Mouse (Mus musculus): Measurements from ENCODE around the gene Adamts15. TPM values are rescaled to one million over a fixed set of nuclear protein-coding genes. Genes with fewer than 3 reads are reported as not detected.

The Adamts15 gene
- total and polyA plus RNA-seq, 2 experiments = 0.35 to 0.37 TPM

- Histone ChIP-seq H3K4me3 (ENCODE audit: insufficient read depth, low read depth, low read length) (no peak overlapping the region), H3K9ac (ENCODE audit: low read depth, low read length) (no peak overlapping the region), H3K36me3 (ENCODE audit: control insufficient read depth, insufficient read depth, low read length) (no peaks in the 10 kb centered on the region), H3K4me1 (ENCODE audit: control insufficient read depth, insufficient read depth, low read length) (no peaks in the 10 kb centered on the region; the same call in 1 of the 2 replicates), H3K27me3 (ENCODE audit: control insufficient read depth, insufficient read depth, low read length) (0 out of 2 replicates have a peak, but pooled peaks cover 4% of the 10 kb centered on the region), H3K27ac (replicated peaks; ENCODE audit: insufficient read depth, low read depth, low read length) (no peak overlapping the region), H3K79me2 (ENCODE audit: control insufficient read depth, insufficient read depth, low read length) (no peaks in the 10 kb centered on the region)
- DNase-seq (ENCODE audit: extremely low read depth, low read depth, low spot score) = peak; percentile 39
- 20% methylated on average over 6 of the region's 6 CpGs for WGBS
- TF ChIP-seq POLR2A (IDR thresholded peaks at IDR 0.05; ENCODE audit: extremely low read depth, insufficient read depth, low read length) = no peak
- TF ChIP-seq CTCF (IDR thresholded peaks at IDR 0.05; ENCODE audit: low read depth, low read length) = peak; percentile 70
These were observed 1.5 kb downstream of the Adamts15 start for GRCm38 (mm10) chr9:30920736-30921135.

- no peak for DNase-seq (ENCODE audit: extremely low read depth, low read depth, low spot score)
- no peaks in the 10 kb centered on the region for H3K36me3 ChIP-seq (ENCODE audit: control insufficient read depth, insufficient read depth, low read length)
- H3K4me3 ChIP-seq (ENCODE audit: insufficient read depth, low read depth, low read length) = no peak overlapping the region
- 82% methylated on average over 9 of the region's 9 CpGs for WGBS
- TF ChIP-seq CTCF (IDR thresholded peaks at IDR 0.05; ENCODE audit: low read depth, low read length) = no peak
- no peak for TF ChIP-seq POLR2A (IDR thresholded peaks at IDR 0.05; ENCODE audit: extremely low read depth, insufficient read depth, low read length)
- no peaks in the 10 kb centered on the region for H3K79me2 ChIP-seq (ENCODE audit: control insufficient read depth, insufficient read depth, low read length)
- H3K4me1 ChIP-seq (ENCODE audit: control insufficient read depth, insufficient read depth, low read length) = no peaks in the 10 kb centered on the region; the same call in 1 of the 2 replicates
- H3K27ac ChIP-seq (replicated peaks; ENCODE audit: insufficient read depth, low read depth, low read length) = 0 out of 2 replicates have a peak overlapping the region, but pooled peaks have one; percentile 13
- H3K9ac ChIP-seq (ENCODE audit: low read depth, low read length) = no peak overlapping the region
- 0 out of 2 replicates have a peak, but pooled peaks cover 4% of the 10 kb centered on the region for H3K27me3 ChIP-seq (ENCODE audit: control insufficient read depth, insufficient read depth, low read length)
These were observed 2.6 kb downstream of the Adamts15 start for GRCm38 (mm10) chr9:30919686-30920085.

- Histone ChIP-seq H3K36me3 (ENCODE audit: control insufficient read depth, insufficient read depth, low read length) (no peaks in the 10 kb centered on the region), H3K27ac (replicated peaks; ENCODE audit: insufficient read depth, low read depth, low read length) (no peak overlapping the region)
- no peak for TF ChIP-seq CTCF (IDR thresholded peaks at IDR 0.05; ENCODE audit: low read depth, low read length)
- no peak for TF ChIP-seq POLR2A (IDR thresholded peaks at IDR 0.05; ENCODE audit: extremely low read depth, insufficient read depth, low read length)
These were observed 3.5 kb downstream of the Adamts15 start for GRCm38 (mm10) chr9:30918466-30919356.

GRCm38 (mm10) chr9:30916266-30916968 lies 5.8 kb downstream of the Adamts15 start:
- TF ChIP-seq CTCF (IDR thresholded peaks at IDR 0.05; ENCODE audit: low read depth, low read length) = no peak
- TF ChIP-seq POLR2A (IDR thresholded peaks at IDR 0.05; ENCODE audit: extremely low read depth, insufficient read depth, low read length) = no peak
- no peak overlapping the region for H3K4me3 ChIP-seq (ENCODE audit: insufficient read depth, low read depth, low read length)
- H3K9ac ChIP-seq (ENCODE audit: low read depth, low read length) = no peak overlapping the region
- H3K4me1 ChIP-seq (ENCODE audit: control insufficient read depth, insufficient read depth, low read length) = peaks cover 10% of the 10 kb centered on the region
- 0 out of 2 replicates have a peak, but pooled peaks cover 2% of the 10 kb centered on the region for H3K27me3 ChIP-seq (ENCODE audit: control insufficient read depth, insufficient read depth, low read length)
- H3K27ac ChIP-seq (replicated peaks; ENCODE audit: insufficient read depth, low read depth, low read length) = no peak overlapping the region
- 87% methylated on average over 6 of the region's 6 CpGs for WGBS
- no peaks in the 10 kb centered on the region for H3K79me2 ChIP-seq (ENCODE audit: control insufficient read depth, insufficient read depth, low read length)
- no peaks in the 10 kb centered on the region for H3K36me3 ChIP-seq (ENCODE audit: control insufficient read depth, insufficient read depth, low read length)
- DNase-seq (ENCODE audit: extremely low read depth, low read depth, low spot score) = no peak

More at GRCm38 (mm10) chr9:30918466-30919356, 3.5 kb downstream of the Adamts15 start:
- Histone ChIP-seq H3K9ac (ENCODE audit: low read depth, low read length) (no peak overlapping the region), H3K4me1 (ENCODE audit: control insufficient read depth, insufficient read depth, low read length) (no peaks in the 10 kb centered on the region; the same call in 1 of the 2 replicates), H3K4me3 (ENCODE audit: insufficient read depth, low read depth, low read length) (no peak overlapping the region), H3K79me2 (ENCODE audit: control insufficient read depth, insufficient read depth, low read length) (no peaks in the 10 kb centered on the region), H3K27me3 (ENCODE audit: control insufficient read depth, insufficient read depth, low read length) (0 out of 2 replicates have a peak, but pooled peaks cover 4% of the 10 kb centered on the region)
- DNase-seq (ENCODE audit: extremely low read depth, low read depth, low spot score) = no peak
- WGBS = 82% methylated on average over 12 of the region's 12 CpGs

- TF ChIP-seq CTCF (IDR thresholded peaks at IDR 0.05; ENCODE audit: low read depth, low read length) (no peak), POLR2A (IDR thresholded peaks at IDR 0.05; ENCODE audit: extremely low read depth, insufficient read depth, low read length) (no peak)
- Histone ChIP-seq H3K36me3 (ENCODE audit: control insufficient read depth, insufficient read depth, low read length) (no peaks in the 10 kb centered on the region), H3K27me3 (ENCODE audit: control insufficient read depth, insufficient read depth, low read length) (no peaks in the 10 kb centered on the region), H3K9ac (ENCODE audit: low read depth, low read length) (no peak overlapping the region), H3K79me2 (ENCODE audit: control insufficient read depth, insufficient read depth, low read length) (no peaks in the 10 kb centered on the region), H3K4me1 (ENCODE audit: control insufficient read depth, insufficient read depth, low read length) (peaks cover 10% of the 10 kb centered on the region), H3K4me3 (ENCODE audit: insufficient read depth, low read depth, low read length) (no peak overlapping the region), H3K27ac (replicated peaks; ENCODE audit: insufficient read depth, low read depth, low read length) (no peak overlapping the region)
- DNase-seq (ENCODE audit: extremely low read depth, low read depth, low spot score) = no peak
- WGBS = 94% methylated on average over 2 of the region's 2 CpGs
These were observed 8.0 kb downstream of the Adamts15 start for GRCm38 (mm10) chr9:30914241-30914640.
